In genomic region chr9:56981502-56981901, GRCm38 (mm10) we compare ENCODE assay signal across 25 mouse cellular contexts.
"Had no signal": no experiment of that assay in that cellular context is flagged by ENCODE, and none has a peak within 500 bp of the region (broad histone marks: within the 10 kb centered on the region; RNA-seq: fewer than 3 reads in every experiment).

No protein-coding gene starts in this region.

- H3K4me1 ChIP-seq: limb, embryonic 12.5 days; limb, embryonic 15.5 days; liver, embryonic 12.5 days; liver, embryonic 15.5 days; lung, embryonic 15.5 days; midbrain, embryonic 10.5 days; midbrain, embryonic 13.5 days; neural tube, embryonic 13.5 days; stomach, embryonic 15.5 days had no signal

- H3K27ac ChIP-seq: kidney, postnatal 0 days; limb, embryonic 12.5 days; limb, embryonic 15.5 days; liver, embryonic 12.5 days; liver, embryonic 15.5 days; lung, embryonic 15.5 days; midbrain, embryonic 10.5 days; midbrain, embryonic 13.5 days; neural tube, embryonic 13.5 days; stomach, embryonic 15.5 days had no signal

- H3K4me3 ChIP-seq: limb, embryonic 12.5 days; limb, embryonic 15.5 days; liver, embryonic 12.5 days; liver, embryonic 15.5 days; lung, embryonic 15.5 days; megakaryocyte, embryonic 14.5 days; midbrain, embryonic 10.5 days; midbrain, embryonic 13.5 days; myocyte; neural tube, embryonic 13.5 days; stomach, embryonic 15.5 days had no signal

- ATAC-seq: intestine, postnatal 0 days; liver, embryonic 12.5 days; midbrain, embryonic 13.5 days; midbrain, embryonic 16.5 days had no signal

- DNase-seq: kidney, adult 2 months; kidney, postnatal 25 days; left cerebral cortex, postnatal 4 days; lung, adult 18-20 months; lung, postnatal 10 days; lung, postnatal 36 days; right cerebral cortex, adult 18-20 months; right cerebral cortex, postnatal 25 days; spleen, adult 18-20 months; thymus, adult 18-20 months; thymus, postnatal 36 days had no signal
